In the genomic region with DNA sequence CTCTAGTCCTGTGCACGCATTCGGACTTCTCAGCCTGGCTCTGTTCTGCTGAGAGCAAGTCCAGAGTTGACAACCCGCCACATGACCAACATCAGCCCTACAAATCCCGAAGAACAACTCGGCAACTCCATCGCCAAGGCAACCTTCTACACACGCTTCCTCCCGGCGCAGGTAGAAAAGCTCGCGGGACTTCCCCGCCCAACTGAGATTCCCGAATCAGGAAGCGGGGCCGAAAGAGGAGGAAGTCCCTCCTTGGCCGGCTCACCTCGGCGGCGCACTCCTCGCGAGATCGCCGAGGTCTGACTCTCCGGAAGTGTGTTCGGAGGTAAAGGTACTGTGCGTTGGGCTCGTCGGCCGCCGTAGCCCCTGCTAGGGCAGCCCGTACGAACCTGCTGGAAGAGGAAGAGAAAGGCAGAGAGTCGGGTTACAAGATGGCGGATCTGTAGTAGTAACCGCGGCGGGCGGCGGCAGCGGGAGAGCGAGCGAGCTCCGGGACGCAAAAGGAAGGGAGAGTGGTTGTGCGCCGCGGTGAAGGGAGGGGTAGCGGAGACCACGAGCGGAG, we compare ENCODE assay signal across 8 mouse cellular contexts. TPM values are rescaled to one million over a fixed set of nuclear protein-coding genes. Genes with fewer than 3 reads are reported as not detected.
DNase-seq lines count a peak whose midpoint lies in the region; ATAC-seq and TF ChIP-seq lines count a peak whose summit lies in the region.

TSS of gene Ppp4r3b (plus strand) at position 328 of the 562 bp plus-strand sequence.

- TF ChIP-seq CTCF in Patski (IDR thresholded peaks at IDR 0.05), result no peak

- peak within 1 kb of the TSS; percentile 85 for H3K4me2 ChIP-seq in hindbrain, embryonic 13.5 days

- DNase-seq in Patski (ENCODE audit: low read depth, low spot score), result peak; percentile 87
- peak; percentile 96 to 97 for DNase-seq in cerebellum, postnatal 14 days
- DNase-seq in frontal cortex, postnatal 14 days (ENCODE audit: low spot score in 2 of 2), result peak; percentile 95 to 99
- peak; percentile 88 to 94 for DNase-seq in layer of hippocampus, postnatal 25 days (ENCODE audit: extremely low spot score in 1 of 2, low spot score in 1 of 2)
- peak; percentile 99 for DNase-seq in lung, postnatal 25 days (ENCODE audit: low spot score)
- DNase-seq in retina, embryonic 14.5 days (ENCODE audit: low spot score), result peak; percentile 96
- peak; percentile 95 for DNase-seq in thymus, postnatal 4 days

- peak within 1 kb of the TSS; percentile 99 for H3K9ac ChIP-seq in hindbrain, embryonic 13.5 days

- ATAC-seq in Patski, result peak; percentile 99
- peak; percentile 99 for ATAC-seq in hindbrain, embryonic 13.5 days (ENCODE audit: low FRiP score)

- peak within 1 kb of the TSS; percentile 95 for H3K4me3 ChIP-seq in hindbrain, embryonic 13.5 days

- H3K4me1 ChIP-seq in hindbrain, embryonic 13.5 days (replicated peaks), result peaks cover 21% of the 10 kb centered on the region

- in situ Hi-C loops in Patski (cut with MboI; ENCODE audit: low pct_unique_long_range_greater_than_20kb), result no loop called here

- CTCF ChIA-PET in Patski (lab: Charles Lee), result interaction anchor here (1.4 kb wide), 1 partner anchor 11 kb away, joined by 3 read pairs; no protein-coding TSS in a partner anchor

- POLR2A ChIA-PET in Patski (lab: Charles Lee), result interaction anchor here (0.6 to 1.2 kb wide), 2 partner anchors 22 to 26 kb away, joined by 3 read pairs; no protein-coding TSS in a partner anchor

- H3K27ac ChIP-seq in hindbrain, embryonic 13.5 days, result peak within 1 kb of the TSS; percentile 98

- H3K9me3 ChIP-seq in hindbrain, embryonic 13.5 days, result no peaks in the 10 kb centered on the region

- H3K27me3 ChIP-seq in Patski, result no peaks in the 10 kb centered on the region
- H3K27me3 ChIP-seq in hindbrain, embryonic 13.5 days, result no peaks in the 10 kb centered on the region

- no peaks in the 10 kb centered on the region for H3K36me3 ChIP-seq in hindbrain, embryonic 13.5 days

- under 1% methylated on average over 50 of the region's 50 CpGs for WGBS in hindbrain, embryonic 13.5 days

RNA-seq across cellular contexts. Expression of gene Ppp4r3b, which starts in this region (rescaled TPM):
- 58.3 TPM for polyA plus RNA-seq in Patski (2021)
- polyA plus RNA-seq in hindbrain, embryonic 13.5 days (2015; fragmentation: Nextera tagmentation; extraction: Ambion mirVana), result 85.8 and 93.9 TPM in 2 replicates
- 10 to 100 TPM; 58.4 to 61.4 TPM for total RNA-seq in layer of hippocampus, postnatal 25 days (2021)

Comparison
In these comparisons a context has a peak if more than half of its experiments do, and no peak if none do; other contexts are left out.
1. Peak in every context shown above with its lines: DNase-seq, ATAC-seq, H3K4me3 ChIP-seq and H3K27ac ChIP-seq.